Mouse (Mus musculus) T-helper 17 cell (primary cell): ENCODE results near the gene C4b.
"Not testable (repeated sequence)": the region's sequence is repeated elsewhere in the genome, so short reads cannot be mapped to it uniquely, and the experiment has no call there.

Experiments used
- in situ Hi-C, 2 experiments: fragments of 300-600 bp; cut with MboI, MseI; formaldehyde crosslinking; loops; 1 replicate in 1 of 2; 2 replicates in 1 of 2; pipeline ENCODE4 v1.15.1; 2025; ENCODE audit warnings: high pct_unique_total_duplicates in 2 of 2

Gene C4b

DNA sequence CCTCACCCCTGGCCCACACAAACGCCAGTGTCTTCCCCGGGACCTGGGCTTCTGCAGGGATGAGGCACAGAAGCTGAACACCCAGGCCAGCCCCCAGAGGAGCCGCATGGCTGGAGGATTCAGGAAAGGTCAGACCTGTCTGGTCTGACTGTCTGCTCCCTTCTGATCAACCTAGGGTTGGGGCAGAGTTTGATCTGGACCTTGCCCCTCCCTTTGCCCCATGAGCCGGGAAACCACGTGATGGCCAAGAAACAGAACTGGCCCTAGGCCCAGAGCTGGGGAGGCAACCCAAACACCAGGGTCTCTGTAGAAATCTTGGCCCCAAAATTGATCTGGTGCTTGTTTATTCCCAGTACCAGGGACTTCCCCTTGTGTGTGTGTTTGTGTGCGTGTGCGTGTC, at the start of gene C4b:
C4b (minus strand) TSS at position 164 of the 400 bp plus-strand sequence.
- in situ Hi-C loops = no loop called here

DNA sequence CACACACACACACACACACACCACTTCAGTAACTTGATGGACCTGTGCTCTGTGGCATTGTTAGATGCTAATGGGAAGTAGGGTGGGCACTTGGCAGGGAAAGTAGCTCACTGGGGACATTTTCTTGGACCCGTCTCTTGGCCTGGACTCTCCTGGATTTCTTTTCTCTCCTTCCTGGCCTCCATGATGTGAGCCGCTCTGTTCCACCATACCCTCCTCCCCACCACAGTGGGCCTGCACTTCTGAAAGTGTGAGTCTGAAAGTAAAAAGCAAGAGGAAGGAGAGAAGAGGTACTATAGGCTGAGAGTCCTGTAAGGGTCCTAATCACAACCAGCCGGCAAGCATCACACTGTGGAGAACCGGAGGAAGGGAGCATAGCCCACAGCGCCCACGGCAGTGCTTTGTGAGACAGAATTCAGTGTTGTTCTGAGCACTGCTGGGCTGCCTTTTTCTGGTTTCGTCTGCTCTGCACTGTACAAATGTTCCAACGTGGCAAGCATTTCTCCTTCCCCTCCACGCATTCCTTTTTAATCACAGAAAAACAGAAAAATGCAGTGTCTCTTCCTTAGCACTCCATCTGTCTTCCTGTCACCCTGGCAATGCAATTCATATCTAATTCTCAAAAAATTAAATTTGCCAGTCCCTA, 34.1 kb upstream of the C4b start:
- in situ Hi-C loops = no loop called here

DNA sequence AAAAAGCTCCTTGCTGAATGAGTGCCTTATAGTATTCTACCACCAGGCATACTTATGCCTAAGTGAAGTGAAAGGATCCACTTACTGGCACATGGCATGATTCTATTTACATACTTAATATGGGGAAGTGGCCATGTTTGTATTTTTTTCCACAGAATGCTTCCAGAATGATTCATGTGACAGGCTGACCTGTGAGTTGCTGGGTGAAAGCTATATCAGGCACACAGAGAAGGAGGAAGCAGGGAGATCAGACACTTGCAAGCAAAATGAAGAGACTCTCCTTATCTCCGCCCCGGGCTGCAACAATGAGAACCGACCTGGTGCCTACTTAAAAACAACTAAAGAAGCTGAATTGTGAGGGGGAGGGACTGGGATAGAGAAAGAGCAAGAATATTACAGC, 17.8 kb upstream of the C4b start:
- in situ Hi-C loops = no loop called here

DNA sequence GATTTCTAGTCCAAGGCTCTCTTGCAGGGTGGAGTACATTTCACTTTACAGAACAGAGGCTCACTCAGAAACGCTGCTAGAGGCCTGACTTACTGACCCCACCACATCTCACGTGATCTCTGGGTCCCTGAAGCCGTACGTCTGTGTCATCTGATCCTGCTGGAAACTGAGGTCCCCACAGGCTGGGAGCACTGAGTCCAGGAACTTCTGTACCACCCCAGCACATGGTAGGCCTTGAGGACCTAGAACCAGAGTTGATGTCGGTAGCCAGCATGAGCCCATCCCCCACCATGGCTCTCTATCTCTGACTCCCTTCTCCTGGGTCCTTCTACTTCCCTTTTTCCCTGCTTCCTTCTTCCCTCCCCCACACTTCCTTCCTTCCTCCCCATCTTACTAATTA, 2.8 kb upstream of the C4b start:
- in situ Hi-C loops = no loop called here

DNA sequence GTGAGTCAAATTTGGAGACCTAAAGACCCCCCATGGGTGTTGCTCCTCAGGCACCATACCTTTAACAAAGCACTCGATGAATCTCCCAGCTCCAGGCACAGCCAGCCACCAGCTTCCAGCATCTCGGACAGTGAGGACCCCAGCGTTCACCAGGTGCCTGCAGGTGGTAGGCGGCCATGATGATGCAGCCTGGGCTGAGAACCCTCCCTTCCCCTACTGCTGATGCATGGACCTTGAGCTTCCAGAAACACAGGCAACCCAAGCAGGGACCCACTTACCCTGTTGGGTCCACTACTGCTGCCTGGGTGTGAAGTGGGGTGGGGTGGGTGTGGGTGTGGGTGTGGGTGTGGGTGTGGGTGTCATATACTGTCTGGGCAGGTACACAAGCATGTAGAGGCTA, 1.5 kb upstream of the C4b start:
- in situ Hi-C loops = not testable (repeated sequence)

DNA sequence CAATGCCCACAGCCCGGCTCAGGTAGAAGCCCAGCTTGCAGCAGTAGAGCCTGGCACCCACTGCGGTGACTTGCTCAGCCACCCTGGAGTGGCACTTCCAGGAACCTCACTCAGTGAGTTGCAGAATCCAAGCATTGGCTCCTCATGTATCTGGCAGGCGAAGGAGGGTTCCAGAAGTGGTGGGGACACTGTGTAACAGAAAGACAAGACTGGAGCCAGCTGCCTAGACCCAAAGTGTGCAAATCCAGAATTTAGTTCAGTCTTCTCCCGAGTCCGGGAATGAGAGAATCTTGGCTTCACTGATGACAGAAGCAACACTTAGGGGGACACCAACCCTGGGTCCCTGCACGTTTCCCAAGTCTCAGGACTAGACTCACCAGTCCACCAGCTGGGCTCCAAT, 929 bp upstream of the C4b start:
- in situ Hi-C loops = not testable (repeated sequence)

DNA sequence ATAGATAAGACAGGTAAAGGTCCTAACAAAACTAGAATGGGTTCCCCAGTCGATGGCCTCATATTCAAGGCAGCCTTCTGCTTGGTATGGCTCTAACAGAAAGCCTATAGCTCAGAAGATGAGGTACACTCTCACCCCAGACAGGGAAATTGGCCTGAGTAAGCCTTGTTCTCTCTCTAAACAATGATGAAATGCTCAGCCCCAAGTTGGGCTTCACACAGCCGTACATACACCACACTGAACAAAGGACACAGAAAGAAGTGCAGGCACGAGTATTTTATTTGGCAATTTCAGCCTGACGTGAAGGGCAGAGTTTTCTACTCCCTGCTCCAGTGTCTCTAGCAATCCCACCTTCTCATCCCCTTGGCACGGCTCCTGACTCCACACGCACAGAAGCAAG, 524 bp upstream of the C4b start:
- in situ Hi-C loops = no loop called here

DNA sequence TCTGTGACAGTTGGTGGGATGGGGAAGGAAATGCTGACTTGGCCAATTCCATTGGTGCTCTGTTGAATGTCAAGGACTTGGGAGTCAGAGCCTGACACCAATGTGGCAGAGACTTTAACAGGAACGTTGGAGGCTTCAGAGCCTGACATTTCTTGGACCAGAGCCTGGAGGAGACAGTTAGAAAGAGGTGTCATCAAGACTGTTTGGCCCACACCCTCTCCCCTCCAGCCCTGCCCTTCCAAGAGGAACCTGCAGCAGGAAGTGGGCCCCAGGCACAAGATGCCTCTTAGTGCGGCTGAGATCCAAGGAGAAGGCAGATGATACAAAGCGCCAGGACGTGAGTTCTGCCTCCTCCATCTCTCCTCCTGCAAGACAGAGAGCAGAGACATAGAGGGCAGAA, 3.4 kb downstream of the C4b start:
- in situ Hi-C loops = no loop called here

DNA sequence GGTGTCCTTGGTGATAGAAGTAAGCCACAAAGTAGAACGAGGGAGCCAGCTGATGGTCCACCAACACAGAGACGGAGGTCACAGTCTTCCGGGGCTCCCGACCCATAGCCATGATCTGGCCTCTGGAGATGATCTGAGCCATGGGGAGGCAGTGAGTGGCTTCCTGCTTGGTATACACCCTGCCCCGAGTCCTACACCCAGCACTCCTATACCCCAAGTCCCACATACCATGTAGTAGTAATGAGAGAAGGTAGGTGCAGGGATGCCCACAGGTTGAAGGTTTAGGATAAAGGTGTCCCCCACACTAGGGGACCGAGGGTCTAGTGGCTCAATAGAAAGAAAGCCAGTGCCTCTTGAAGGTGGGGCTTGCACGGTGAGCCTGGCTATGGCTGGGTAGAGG, 4.0 kb downstream of the C4b start:
- in situ Hi-C loops = loop anchor here in 1 of 2 experiments (5.0 to 10.0 kb wide), 2 partner anchors 65 to 78 kb away; partner anchors contain the start of gene Tnxb

DNA sequence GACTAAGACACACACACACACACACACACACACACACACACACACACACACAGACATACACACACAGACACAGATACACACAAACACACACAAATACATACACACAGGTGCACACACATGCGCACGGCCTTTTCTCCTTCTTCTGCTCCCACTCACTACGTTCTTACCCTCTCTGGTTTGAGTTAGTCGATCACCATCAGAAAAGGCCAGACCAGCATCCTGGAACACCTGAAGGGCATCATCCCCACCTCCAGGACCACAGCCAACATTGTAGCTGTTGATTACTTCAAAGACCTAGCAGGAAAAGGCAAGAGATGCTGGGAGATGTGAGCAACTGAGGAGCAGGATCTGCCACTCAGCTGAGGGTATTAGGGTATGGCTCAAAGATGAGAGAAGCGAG, 6.2 kb downstream of the C4b start:
- in situ Hi-C loops = loop anchor here in 1 of 2 experiments (5.0 to 10.0 kb wide), 2 partner anchors 63 to 80 kb away; partner anchors contain the start of gene Tnxb

DNA sequence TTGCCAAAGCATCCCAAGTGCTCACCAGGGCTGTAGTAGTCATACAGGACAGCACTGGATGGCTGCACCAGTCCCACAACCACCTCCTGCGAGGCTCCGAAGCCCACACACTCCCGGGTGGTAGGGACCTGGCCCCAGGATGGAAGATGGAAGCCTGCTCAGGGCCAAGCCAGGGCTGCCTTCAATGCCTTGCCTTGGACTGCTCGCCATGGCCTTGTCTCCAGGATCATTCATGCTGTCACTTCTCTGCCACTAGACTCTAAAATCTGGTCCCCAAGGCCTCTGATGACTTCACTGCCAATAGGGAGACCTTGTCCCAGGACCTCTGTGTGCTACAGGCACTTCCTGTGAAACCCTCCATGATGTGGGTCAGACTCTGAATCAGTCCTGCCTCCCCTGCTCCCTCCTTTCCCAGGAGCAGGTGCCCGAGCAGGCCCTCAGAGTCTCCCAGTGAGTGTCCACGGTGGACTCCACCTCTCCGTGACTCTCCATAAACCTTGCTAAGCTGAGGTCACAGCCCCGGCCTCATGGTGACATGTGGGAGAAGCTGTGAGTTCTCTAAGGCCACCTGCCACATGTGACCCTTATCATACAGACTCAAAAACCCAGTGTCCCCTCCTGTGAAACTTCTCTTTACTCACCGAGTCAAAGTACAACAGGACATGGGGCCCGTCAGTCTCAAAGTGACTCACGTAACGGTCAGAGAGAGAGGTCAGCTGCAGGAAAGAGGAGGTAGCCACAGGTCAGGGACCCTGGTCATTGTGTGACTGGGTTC, 13.7 kb downstream of the C4b start:
- in situ Hi-C loops = loop anchor here (5.0 to 10.0 kb wide), 2 partner anchors 55 to 82 kb away; partner anchors contain the start of gene Tnxb (in 1 of the 2)

DNA sequence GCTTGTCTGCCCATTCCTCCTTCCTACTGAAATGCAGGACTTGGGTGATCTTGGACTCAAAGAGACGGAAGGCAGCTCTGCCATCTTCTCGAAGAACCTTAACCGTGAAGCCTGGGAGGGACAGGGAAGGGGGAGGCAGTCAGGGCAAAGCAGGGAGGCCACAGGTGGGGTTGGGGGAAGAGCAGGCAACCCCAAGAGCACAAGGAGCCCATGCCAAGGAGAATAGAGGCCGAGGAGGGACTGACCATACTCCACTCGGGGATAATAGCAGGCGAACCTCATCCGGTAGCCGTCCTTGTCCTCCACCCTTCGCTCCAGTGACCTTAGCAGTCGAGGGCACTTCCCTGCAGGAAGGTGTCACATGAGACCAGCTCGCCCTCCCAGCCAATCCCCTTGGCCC, 14.5 kb downstream of the C4b start:
- in situ Hi-C loops = not testable (repeated sequence)

DNA sequence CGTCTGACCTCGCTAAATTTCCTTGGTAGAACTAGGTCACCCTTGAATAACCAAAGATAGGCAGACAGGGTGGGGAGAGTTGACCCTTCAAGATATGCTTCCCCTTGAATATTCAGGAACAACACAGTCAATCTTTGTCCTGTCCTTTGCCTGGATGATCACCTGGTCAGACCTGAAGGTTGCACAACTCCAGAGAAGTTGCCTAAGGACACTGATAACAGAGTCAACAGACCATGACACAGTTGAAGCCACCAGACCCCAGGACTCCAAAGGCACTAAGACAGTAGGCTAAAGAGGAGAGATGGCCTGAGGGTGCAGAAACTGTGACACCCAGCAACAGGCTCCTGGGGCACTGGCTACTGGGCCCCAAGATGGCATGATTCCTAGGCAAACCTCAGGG, 15.8 kb downstream of the C4b start:
- in situ Hi-C loops = no loop called here

DNA sequence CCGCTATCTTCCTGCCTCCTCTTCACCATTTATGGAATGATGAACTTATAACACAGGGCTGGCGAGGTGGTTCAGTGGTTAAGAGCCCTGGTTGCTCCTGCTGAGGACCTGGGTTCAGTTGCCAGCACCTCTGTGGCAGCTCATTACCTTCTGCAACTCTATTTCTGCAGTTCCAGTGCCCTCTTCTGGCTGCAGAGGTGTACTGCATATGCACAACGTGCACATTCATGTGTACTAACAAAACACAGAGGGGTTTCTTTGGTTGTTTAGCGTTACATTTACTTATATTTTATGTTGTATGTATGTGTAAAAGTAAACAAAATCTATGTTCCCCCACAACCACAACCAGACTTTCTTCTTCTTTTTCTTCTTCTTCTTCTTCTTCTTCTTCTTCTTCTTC, 20.6 kb downstream of the C4b start:
- in situ Hi-C loops = loop anchor here (5.0 to 25.0 kb wide), 2 partner anchors 79 to 1861 kb away; partner anchors contain the start of gene Cyp21a1 (in 1 of the 2)

DNA sequence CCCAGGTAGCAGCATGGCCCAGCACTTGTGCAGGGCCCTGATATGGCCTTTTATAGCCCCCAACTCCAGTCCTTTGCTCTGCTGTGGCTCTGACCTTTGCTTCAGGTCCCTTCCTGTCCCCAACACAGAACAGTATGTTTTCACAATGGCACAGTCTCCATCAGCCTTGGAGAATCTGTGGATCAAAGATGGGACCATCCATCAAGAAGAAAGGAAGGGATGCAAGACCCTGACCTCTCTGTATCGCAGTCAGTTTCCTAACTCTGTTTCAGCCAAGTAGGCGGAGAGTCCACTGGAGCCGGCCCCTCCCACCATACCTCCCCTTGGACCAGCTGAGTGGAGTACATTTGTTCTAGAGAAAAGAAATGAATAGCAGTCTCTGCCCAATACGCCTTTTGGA, 21.4 kb downstream of the C4b start:
- in situ Hi-C loops = loop anchor here (5.0 to 25.0 kb wide), 2 partner anchors 80 to 1860 kb away; partner anchors contain the start of gene Cyp21a1 (in 1 of the 2)

DNA sequence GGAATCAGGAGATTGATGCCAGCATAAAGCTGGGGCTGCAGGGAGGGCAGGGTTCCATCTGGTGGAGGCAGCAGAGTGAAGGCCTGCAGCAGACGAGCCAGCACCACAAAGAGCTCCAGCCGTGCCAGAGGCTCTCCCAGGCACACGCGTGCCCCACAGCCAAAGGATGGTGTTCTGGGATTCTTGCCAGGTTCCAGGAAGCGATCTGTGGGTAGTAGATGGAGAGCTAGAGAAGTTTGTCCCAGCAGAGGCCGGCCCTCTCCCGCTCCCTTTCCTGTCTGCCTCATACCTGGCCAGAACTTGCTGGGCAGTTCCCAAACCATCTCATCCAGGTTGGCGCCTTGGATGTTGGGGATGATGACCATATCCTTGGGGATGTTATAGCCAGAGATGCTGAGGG, 23.8 kb downstream of the C4b start:
- in situ Hi-C loops = loop anchor here (5.0 to 25.0 kb wide), 3 partner anchors 82 to 1858 kb away; partner anchors contain the start of genes Cyp21a1 (in 1 of the 2) and Notch4 (in 1 of the 2)

DNA sequence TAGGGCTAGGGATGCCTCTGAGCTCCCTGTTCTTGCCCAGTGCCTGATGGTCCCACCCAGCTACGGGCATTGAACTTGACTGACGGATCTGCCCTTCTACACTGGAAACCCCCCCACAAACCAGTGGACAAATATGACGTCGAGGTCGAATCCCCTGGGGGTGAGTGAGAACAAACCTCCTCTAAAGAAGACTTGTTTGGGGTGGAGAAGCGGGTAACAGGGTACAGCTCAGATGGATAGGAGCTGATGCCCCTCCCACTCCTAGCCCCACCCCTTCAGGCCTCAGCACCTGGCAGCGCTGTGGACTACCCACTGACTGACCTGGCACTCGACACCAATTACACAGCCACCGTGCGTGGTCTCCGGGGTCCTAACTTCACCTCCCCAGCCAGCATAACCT, 26.3 kb downstream of the C4b start:
- in situ Hi-C loops = loop anchor here in 1 of 2 experiments (10.0 to 25.0 kb wide), 2 partner anchors 153 to 1855 kb away; partner anchors contain the start of gene Notch4

DNA sequence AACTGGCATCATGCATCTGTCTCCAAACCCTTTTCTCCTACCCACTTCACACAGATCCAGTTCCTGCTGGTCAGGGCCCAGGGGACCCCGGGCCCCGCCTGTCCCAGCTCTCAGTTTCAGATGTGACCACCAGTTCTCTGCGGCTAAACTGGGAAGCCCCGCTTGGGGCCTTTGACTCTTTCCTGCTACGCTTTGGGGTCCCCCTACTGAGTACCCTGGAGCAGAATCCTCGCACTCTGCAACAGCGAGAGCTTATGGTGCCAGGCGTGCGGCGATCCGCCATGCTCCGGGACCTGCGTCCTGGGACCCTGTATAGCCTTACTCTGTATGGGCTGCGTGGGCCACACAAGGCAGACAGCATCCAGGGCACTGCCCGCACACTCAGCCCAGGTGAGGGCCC, 27.4 kb downstream of the C4b start:
- in situ Hi-C loops = loop anchor here in 1 of 2 experiments (10.0 to 25.0 kb wide), 2 partner anchors 151 to 1854 kb away; partner anchors contain the start of gene Notch4

DNA sequence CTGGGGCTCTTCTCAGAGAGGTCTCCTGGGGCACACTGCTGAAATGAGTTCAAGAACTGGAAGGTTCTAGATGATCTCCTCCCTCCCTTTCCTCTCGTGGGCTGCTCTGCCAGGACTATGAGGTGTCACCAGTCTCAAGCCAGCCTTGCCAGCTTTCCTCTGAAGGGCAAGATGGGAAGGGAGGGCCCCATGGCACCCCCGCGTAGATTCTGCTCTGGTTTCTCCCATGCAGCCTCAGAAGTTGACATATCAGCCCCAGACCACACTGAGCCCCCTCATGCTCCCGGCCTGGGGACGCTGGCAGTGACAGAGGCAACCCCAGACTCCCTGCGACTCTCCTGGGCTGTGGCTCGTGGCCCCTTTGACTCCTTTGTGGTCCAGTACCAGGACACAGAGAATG, 28.2 kb downstream of the C4b start:
- in situ Hi-C loops = loop anchor here in 1 of 2 experiments (10.0 to 25.0 kb wide), 2 partner anchors 151 to 1853 kb away; partner anchors contain the start of gene Notch4

DNA sequence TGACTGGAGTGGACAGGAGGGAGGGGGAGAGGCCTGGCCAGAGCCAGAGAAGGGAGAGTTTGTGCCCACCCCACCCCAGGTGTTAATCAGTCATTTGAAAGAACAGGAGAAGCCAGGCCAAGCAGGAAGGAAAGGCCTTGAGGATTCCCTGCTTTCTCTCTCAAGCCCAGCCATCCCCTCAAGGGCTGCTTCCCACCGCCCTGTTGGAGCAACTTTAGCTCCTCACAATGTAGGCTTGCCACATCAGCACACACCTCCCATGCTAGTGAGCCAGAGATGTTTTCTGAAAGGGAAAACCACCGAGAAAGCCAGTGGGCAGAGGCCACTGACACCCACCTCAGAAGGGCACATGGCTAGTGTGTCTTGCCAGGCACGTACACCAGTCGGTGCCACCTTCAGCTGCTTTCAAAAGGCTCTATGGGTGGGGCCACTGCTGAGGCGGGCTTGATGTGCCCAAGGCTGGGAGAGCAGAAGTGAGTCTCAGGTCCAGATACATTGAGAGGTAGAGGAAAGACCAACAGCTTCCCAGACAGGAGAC, 28.7 kb downstream of the C4b start:
- in situ Hi-C loops = loop anchor here in 1 of 2 experiments (10.0 to 25.0 kb wide), 2 partner anchors 150 to 1853 kb away; partner anchors contain the start of gene Notch4

DNA sequence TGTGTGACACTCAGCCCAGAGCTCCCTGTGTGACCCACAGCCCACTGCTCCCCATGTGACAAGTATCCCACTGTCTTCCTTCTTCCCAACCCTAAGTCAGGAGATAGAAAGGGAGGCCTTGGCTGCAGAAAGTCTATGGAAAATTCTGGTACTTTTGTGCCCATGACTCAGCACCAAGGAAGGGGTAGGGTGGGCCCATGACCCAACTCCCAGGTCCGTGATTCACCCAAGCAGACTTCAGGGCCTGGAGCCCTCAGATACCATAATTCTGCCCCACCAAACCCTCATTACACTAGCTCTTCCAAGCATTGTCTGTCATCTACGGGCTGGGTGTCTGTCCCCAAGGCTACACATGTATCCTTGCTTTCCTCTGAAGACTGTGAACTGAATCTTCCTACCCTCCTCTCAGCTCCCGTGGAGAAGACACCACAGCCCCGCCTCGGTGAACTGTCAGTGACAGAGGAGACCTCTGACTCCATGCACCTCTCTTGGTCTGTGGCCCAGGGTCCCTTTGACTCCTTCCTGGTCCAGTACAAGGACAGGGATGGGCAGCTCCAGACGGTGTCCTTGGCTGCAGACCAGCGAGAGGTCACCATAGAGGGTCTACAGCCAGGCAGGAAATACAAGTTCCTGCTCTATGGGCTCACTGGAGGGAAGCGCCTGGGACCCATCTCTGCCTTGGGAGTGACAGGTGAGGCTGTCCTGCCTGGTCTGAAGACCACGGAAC, 29.3 kb downstream of the C4b start:
- in situ Hi-C loops = loop anchor here in 1 of 2 experiments (10.0 to 25.0 kb wide), 2 partner anchors 150 to 1852 kb away; partner anchors contain the start of gene Notch4
